In the genomic region with DNA sequence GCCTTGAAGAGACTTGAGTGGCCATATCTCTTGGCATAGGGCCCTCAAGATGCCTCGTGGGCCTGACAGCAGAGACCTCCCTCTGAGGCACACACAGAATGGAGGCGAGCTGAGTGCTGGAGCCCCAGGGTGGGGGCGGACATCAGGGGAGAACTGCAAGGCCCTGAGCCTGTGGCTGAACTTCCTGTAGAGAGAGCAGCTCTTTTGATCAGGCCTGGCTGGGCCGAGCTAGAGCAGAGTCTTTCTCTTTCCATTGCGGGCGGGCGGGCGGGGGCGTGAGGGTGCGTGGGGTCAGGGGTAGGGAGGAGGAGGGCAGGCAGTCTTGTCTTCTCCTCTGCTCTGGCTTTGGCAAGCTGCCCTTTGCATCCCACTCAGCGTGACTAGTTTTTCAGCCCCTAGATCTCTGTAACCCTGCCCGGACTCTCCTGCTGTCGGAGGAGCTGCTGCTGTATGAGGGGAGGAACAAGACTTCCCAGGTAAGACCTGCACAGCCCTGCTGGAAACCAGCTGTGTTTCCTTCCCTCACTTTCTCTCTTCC, we compare ENCODE assay signal across 7 mouse cellular contexts.
DNase-seq lines count a peak whose midpoint lies in the region; ATAC-seq lines count a peak whose summit lies in the region.

No protein-coding gene starts in this region.

- H3K27me3 ChIP-seq in embryonic facial prominence, embryonic 13.5 days, result no peaks in the 10 kb centered on the region
- H3K27me3 ChIP-seq in forebrain, embryonic 11.5 days (ENCODE audit: control insufficient read depth, insufficient read depth, low read length), result no peaks in the 10 kb centered on the region

- no peak overlapping the region for H3K27ac ChIP-seq in embryonic facial prominence, embryonic 13.5 days
- H3K27ac ChIP-seq in forebrain, embryonic 11.5 days (ENCODE audit: low read depth, low read length), result no peak overlapping the region

- H3K4me3 ChIP-seq in embryonic facial prominence, embryonic 13.5 days, result no peak overlapping the region
- no peak overlapping the region for H3K4me3 ChIP-seq in forebrain, embryonic 11.5 days (ENCODE audit: low read depth, low read length)

- no peaks in the 10 kb centered on the region for H3K36me3 ChIP-seq in embryonic facial prominence, embryonic 13.5 days
- no peaks in the 10 kb centered on the region for H3K36me3 ChIP-seq in forebrain, embryonic 11.5 days (ENCODE audit: control insufficient read depth, insufficient read depth, low read length)

- H3K4me2 ChIP-seq in embryonic facial prominence, embryonic 13.5 days, result no peak overlapping the region
- H3K4me2 ChIP-seq in forebrain, embryonic 11.5 days (ENCODE audit: low read depth, low read length, severe bottlenecking), result no peak overlapping the region

- peak; percentile 64 for DNase-seq in adrenal gland, adult 2 months
- DNase-seq in kidney, postnatal 4 days, result peak; percentile 53 to 74
- peak; percentile 75 for DNase-seq in ovary, postnatal 36 days (ENCODE audit: low spot score)
- DNase-seq in retina, postnatal 1 day, result no peak
- DNase-seq in forebrain, embryonic 11.5 days (ENCODE audit: low spot score), result no peak

- H3K9me3 ChIP-seq in embryonic facial prominence, embryonic 13.5 days, result no peaks in the 10 kb centered on the region
- H3K9me3 ChIP-seq in forebrain, embryonic 11.5 days (ENCODE audit: control insufficient read depth, low read length), result no peaks in the 10 kb centered on the region

- WGBS in embryonic facial prominence, embryonic 13.5 days, result 31% methylated on average over 13 of the region's 13 CpGs
- WGBS in forebrain, embryonic 11.5 days, result 60% methylated on average over 12 of the region's 13 CpGs

- no peak for ATAC-seq in embryonic facial prominence, embryonic 13.5 days (ENCODE audit: insufficient number of reproducible peaks, insufficient read depth, low FRiP score, low TSS enrichment, low read depth)
- no peak for ATAC-seq in erythroid progenitor cell, adult 5-6 weeks (replicated peaks; ENCODE audit: low FRiP score, poor library complexity, severe bottlenecking)
- no peak for ATAC-seq in forebrain, embryonic 11.5 days (replicated peaks; ENCODE audit: low FRiP score)

- H3K9ac ChIP-seq in embryonic facial prominence, embryonic 13.5 days, result 0 out of 2 replicates have a peak overlapping the region, but pooled peaks have one; percentile 41
- H3K9ac ChIP-seq in forebrain, embryonic 11.5 days (ENCODE audit: low read length), result no peak overlapping the region

- peaks cover 36% of the 10 kb centered on the region for H3K4me1 ChIP-seq in embryonic facial prominence, embryonic 13.5 days
- H3K4me1 ChIP-seq in forebrain, embryonic 11.5 days (replicated peaks; ENCODE audit: control insufficient read depth, insufficient read depth, low read length), result peaks cover 3% of the 10 kb centered on the region; the same call in 1 of the 2 replicates

Comparison
In these comparisons a context has a peak if more than half of its experiments do, and no peak if none do; other contexts are left out.
1. DNase-seq: peak in adrenal gland, adult 2 months (single experiment), kidney, postnatal 4 days (2 of 2) and ovary, postnatal 36 days (single experiment); none in retina, postnatal 1 day (single experiment) and forebrain, embryonic 11.5 days (single experiment).